Mouse (Mus musculus) megakaryocyte, embryonic 14.5 days (primary cell): ENCODE measurements around the gene Surf4. TPM values are rescaled to one million over a fixed set of nuclear protein-coding genes. Genes with fewer than 3 reads are reported as not detected.

ENCODE experiments used
- H3K27me3 ChIP-seq: replicated peaks from 2 replicates; pipeline ENCODE3; 2012; ENCODE audit warnings: inconsistent platforms
- H3K36me3 ChIP-seq: replicated peaks from 2 replicates; pipeline ENCODE3; 2012; ENCODE audit warnings: low read length, inconsistent platforms, mixed read lengths
- H3K4me1 ChIP-seq: 2 replicates; pipeline ENCODE4 v1.6.1; 2012; ENCODE audit warnings: inconsistent platforms
- H3K4me3 ChIP-seq: replicated peaks from 2 replicates; pipeline ENCODE3; 2012; ENCODE audit warnings: moderate library complexity, mild to moderate bottlenecking, inconsistent platforms
- H3K9me3 ChIP-seq: 2 replicates; pipeline ENCODE4 v1.6.1; 2012; ENCODE audit warnings: inconsistent platforms
- FLI1 ChIP-seq: IDR thresholded peaks from 2 replicates; pipeline ENCODE4 v1.6.1; 2012; ENCODE audit warnings: low read length, inconsistent platforms, mixed read lengths
- GATA1 ChIP-seq: IDR thresholded peaks from 3 replicates; pipeline ENCODE4 v1.6.1; 2012; ENCODE audit warnings: mixed read lengths, low read length, inconsistent platforms, borderline replicate concordance
- polyA plus RNA-seq: library from polyadenylated mRNA; stranded (reverse); fragments of >175 nt; gene quantifications from 2 replicates; pipeline ENCODE4 v1.2.3, GENCODE M21; 2012; ENCODE audit warnings: low replicate concordance; ENCODE audit not compliant: insufficient read depth

Surf4 gene
- polyA plus RNA-seq, 1 experiment: 144 TPM

DNA sequence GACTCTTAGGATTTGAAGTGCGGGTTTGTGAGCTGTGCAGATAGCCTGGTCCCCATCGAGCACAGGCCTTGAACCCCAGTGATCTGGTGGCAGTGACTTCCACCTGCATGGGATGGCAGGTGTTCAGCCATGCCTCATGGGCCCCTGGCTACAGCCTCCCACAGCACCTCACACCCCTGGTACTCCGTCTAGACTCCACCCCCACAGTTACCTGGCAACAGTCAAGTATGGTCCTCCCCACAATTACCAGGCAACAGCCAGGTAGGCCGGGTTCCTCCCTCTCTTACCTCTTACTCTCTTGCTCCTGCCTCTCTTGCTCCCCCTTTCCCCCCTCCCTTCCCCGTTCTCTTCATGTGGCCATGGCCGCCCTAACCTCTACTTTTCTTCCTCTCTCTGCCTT, 63.1 kb downstream of the Surf4 start:
- peaks cover 3% of the 10 kb centered on the region; the same call in 1 of the 2 replicates for H3K9me3 ChIP-seq
- TF ChIP-seq FLI1 (no peak), GATA1 (no peak)
- H3K27me3 ChIP-seq: peaks cover 24% of the 10 kb centered on the region
- no peak overlapping the region for H3K4me3 ChIP-seq
- H3K4me1 ChIP-seq: peaks cover 5% of the 10 kb centered on the region
- H3K36me3 ChIP-seq: no peaks in the 10 kb centered on the region

Other genes with a start within 250 kb of the Surf4 start
- gene Abo, start 68.9 kb downstream of the Surf4 start, polyA plus RNA-seq: not detected in 2 replicates
- gene Surf6, start 31.0 kb downstream of the Surf4 start, polyA plus RNA-seq: 6.2 and 13.6 TPM in 2 replicates
- gene Med22, start 23.3 kb downstream of the Surf4 start, polyA plus RNA-seq: 29.1 and 39.9 TPM in 2 replicates
- 873 and 5,014 TPM in 2 replicates for gene Rpl7a, start 23.2 kb downstream of the Surf4 start, polyA plus RNA-seq
- gene Surf2, start 17.6 kb downstream of the Surf4 start, polyA plus RNA-seq: 3.6 and 5.9 TPM in 2 replicates
- 14.4 and 22.6 TPM in 2 replicates for gene Surf1, start 17.4 kb downstream of the Surf4 start, polyA plus RNA-seq
- gene Stkld1, start 119 bp upstream of the Surf4 start, polyA plus RNA-seq: 0.03 TPM in 1 of 2 replicates, not detected in the other
- 35.7 TPM in 1 of 2 replicates, not detected in the other for gene Rexo4, start 30.5 kb upstream of the Surf4 start, polyA plus RNA-seq
- gene Adamts13, start 39.5 kb upstream of the Surf4 start, polyA plus RNA-seq: not detected in 2 replicates
- gene Cacfd1, start 76.0 kb upstream of the Surf4 start, polyA plus RNA-seq: 7.0 and 8.3 TPM in 2 replicates
- gene Slc2a6, start 94.1 kb upstream of the Surf4 start, polyA plus RNA-seq: 7.2 and 15.1 TPM in 2 replicates
- not detected in 2 replicates for gene Mymk, start 138.3 kb upstream of the Surf4 start, polyA plus RNA-seq
- not detected in 2 replicates for gene Adamtsl2, start 145.5 kb upstream of the Surf4 start, polyA plus RNA-seq
- not detected in 2 replicates for gene Fam163b, start 208.6 kb upstream of the Surf4 start, polyA plus RNA-seq
- gene Dbh, start 231.3 kb upstream of the Surf4 start, polyA plus RNA-seq: not detected in 2 replicates